Mouse (Mus musculus) cerebellum, adult 11-12 months (tissue): ENCODE measurements around the gene Otoa.

Experiments
- DNase-seq: peaks from one replicate; pipeline ENCODE4 v3.0.0; 2022

The Otoa gene

DNA sequence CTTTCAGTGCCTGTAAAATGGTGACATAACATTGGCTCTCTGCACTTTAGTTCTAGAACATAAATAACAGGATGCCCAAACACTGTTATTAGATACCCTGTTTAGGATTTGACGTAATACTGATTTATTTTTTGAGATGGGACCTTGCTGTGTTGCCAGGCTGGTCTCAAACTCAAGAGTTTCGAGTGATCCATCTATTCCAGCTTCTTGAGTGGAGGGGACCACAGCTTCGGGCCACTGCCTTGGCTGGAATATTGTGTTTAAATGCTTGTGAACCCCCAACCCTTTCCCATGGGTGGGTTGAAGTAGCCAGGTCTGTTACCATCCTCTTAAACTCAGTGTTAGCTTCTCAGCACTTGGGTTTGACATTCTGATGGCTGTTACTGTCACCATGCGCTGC lies at the start of gene Otoa:
Gene Otoa (plus strand): TSS at position 301 of the 400 bp plus-strand sequence.
- no peak for DNase-seq

DNA sequence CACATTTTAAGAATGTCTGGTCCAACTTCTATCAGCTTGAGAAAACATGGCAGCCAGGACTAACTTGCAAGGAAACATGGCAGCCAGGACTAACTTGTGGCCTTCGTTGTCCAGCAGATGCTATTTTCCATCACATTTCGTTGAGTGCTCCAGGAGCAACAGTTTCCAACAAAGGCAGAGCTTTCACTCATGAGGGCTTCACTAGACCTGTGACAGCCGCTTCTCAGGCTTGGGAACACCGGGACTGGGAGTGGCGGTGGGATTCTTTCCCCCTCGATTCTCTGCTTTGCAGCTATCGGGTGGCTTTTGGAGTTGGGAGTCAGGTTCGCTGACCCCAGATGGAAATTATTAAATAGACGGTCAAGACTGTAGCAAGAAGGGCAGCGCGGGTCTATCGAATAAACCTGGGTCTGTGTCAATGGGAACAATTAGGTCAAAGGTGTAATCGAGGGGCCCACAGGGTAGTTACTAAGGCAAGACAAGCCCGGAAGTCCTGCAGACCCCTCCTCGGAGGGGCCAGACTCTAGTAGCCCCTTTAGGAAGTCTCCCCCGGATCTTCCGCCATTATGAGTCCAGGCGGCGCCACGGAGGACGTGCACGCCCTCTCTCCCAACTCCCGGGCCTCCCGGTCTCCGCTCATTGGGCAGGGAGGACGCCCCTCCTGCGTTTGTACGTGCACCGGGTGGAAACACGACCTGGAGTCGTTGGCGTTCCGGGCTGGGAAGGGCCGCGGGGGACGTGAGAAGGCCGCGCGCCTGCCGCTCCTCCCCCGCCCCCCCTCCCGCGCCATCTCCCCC lies 47.4 kb upstream of the Otoa start, which contains the start of gene Mettl9:
Gene Mettl9 (plus strand): TSS at position 590 of the 797 bp plus-strand sequence.
- DNase-seq: peak; percentile 94

DNA sequence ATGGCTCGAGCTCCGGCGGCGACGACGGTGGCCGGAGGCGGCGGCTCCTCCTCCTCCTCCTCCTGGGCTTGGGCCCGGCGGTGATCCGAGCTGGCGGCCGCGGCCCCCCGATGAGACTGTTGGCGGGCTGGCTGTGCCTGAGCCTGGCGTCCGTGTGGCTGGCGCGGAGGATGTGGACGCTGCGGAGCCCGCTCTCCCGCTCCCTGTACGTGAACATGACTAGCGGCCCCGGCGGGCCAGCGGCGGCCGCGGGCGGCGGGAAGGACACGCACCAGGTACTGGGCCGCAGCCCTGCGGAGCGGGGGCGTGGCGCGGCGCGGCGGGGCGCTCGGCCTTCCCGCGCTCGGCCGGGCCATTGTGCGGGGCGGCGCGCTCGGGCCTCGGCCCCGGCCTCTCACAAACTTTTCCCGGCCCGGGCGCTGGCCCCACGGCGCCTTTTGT lies 46.7 kb upstream of the Otoa start:
- DNase-seq: peak; percentile 83

DNA sequence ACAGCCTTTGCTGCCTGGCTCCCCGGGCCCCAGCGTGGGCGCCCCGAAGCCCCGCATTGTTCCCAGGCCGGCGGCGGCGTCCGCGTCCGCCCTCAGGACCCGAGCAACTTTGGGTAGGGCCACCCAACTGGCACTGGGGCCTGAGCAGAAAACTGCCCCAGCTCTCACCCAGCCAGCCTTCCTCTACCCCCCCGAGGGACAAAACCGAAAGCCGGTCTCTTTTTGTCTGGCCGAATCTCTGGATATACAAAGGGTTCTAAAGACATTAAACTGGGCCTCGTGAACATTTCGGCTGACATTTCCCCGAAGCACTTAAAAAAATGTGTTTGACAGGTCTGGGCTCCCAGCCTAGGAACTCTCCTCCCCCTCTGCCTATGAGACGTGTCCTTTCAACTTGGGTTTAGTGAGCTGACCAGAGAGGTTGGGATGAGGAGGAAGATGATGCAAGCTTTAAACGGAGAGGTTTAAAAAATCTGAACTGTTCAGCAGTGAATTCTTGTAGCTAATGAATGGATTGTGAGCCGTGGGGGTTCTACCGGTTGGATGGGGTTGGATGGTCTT lies 46.2 kb upstream of the Otoa start:
- no peak for DNase-seq

DNA sequence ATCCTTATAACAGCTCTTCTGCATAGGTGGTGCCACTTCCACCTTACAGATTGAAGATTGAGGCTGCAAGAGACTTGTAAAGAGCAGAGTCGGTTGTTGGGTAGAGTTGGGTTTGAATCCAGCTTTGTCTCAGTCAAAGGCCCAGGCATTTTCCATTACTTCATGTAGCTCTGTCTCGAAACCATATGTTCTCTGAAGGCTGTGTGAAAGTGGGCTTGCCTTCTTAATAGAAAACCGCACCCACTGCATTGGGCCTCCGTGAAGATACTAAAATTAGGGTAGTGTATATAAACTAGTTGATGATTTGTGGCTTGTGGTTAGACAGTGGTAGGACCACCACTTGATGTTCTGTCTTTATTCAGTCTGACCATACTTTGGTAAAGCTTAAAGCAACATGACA lies 40.9 kb upstream of the Otoa start:
- no peak for DNase-seq

DNA sequence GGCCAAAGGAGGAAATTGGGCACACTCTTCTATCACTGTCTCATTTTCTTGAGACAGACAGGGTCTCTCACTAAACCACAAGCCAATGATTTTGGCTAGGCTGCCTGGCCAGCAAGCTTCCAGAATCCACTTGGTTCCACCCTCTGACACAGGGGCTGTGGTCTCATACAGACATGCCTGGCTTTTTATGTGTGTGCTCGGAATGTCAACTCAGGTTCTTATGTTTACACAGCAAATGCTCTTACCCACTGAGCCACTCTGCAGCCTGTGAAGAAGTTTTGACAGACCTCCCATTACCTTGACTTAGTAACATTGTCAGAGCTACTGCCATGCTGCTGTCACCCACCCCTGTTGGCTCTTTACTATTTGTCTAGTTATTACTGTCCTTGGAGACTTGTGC lies 39.5 kb upstream of the Otoa start:
- no peak for DNase-seq

DNA sequence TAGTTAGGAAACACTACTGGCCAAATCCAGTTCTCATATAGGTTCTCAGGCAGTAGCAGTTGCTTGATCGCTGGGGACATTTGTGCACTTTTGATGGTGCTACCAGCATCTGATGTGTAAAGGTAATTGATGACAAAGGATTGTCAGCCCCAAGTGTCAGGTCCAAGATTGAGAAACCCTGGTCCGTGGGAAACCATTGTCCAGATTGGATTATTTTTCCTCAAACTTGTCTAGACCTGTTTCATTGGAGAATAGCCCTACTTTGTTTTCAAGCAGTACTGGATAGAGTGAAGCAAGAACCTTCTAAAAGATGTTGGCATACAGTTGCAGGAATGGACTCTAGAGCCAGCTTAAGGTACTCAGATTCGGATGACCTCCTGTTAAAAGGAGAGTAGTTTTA lies 38.4 kb upstream of the Otoa start:
- no peak for DNase-seq

DNA sequence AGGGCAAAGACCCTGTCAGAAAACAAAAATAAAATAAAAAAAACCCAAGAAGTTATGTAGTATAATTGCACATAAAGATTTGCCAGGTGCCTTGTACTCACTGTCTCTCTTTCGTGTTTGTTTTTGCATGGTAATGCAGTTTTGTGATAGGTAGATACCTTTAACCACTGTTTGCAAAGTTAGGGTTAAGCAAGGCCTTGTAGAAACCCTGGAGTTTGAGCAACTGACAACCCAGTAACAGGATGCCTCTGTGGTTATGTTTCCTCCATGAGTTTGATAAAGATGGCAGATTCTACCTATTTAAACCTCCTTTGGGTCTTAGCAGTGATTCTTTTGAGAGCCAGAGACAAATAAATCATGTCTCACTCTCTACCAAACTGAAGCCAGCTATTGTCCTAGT lies 37.9 kb upstream of the Otoa start:
- DNase-seq: no peak

DNA sequence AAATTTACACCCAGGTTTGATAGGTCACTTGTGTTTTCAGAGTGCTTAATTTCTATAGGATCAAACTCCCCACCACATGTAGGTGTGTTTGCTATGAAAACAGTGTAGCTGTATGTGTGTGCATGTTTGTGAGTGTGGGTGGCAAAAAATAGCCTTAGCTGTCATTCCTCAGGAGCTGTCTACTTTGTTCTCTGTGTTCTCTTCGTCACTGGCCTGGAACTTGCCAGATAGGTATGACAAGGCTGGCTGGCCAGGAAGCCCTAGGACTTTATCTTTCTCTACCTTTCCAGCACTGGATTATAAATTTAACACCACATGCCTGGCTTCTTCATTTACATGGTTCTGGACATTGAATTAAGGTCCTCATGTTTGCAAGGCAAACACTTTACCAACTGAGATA lies 37.2 kb upstream of the Otoa start:
- no peak for DNase-seq

DNA sequence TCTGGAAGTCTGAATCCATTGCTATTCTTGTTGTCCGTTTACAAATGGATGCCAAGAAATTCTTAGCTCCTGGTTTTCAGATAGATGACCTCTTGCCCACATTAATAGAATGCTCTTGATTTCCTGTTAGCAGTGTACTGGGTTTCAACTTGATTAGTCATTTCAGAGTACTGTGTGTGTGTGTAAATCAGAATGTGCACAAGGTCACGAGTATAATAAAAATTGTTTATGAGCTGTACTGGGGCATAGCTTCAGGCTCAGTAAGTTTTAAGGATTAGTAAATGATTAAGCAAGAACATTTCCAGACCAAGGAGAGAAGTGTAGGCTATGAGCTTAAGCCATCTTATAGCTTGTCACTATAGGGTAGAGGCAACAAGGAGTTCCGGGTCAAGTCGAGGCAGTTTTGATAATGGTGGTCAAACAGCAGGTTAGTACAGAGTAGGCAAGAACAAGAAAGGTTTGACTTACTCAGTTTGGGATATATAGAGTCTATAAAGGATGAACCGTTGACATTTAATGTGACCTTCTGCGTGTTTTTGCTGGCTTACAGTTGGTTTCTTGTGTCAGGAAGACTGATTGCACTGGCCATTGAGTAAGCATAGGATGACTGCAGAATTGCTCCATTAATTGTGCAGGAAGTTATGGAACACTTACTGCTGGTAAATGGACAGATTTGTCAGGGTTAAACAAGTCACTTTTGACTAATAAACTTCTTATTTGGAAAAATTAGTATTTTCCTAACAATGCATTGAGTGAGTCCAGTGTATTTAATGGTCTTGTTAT lies 35.6 kb upstream of the Otoa start:
- no peak for DNase-seq

DNA sequence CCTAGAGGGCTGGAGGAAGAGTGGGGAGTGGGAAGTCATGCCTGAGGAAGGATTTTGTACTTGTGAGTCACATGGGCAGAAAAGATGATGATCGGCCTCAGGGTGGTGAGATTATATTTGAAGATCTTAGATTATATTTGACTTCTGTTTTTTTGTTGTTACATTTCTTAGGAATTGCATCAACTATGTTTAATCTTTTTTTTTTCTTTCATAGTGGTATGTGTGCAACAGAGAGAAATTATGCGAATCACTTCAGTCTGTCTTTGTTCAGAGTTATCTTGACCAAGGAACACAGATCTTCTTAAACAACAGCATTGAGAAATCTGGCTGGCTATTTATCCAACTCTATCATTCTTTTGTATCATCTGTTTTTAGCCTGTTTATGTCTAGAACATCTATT lies 33.8 kb upstream of the Otoa start:
- no peak for DNase-seq

DNA sequence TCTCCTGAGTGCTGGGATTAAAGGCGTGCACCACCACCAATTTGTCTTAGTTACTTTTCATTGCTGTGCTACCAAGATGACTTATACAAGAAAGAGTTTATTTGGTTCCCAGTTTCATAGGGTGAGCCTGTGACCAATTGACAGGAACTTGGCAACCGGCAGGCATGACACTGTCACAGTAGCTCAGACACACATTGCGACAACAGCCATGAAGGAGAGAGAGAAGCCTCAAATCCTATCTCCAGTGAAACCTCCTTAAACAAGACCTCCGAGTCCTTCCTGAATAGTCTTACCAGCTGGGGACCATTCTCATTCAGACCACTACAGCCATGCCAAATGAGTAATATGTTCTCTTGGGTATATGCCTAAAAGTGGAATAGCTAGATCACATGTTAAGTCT lies 28.4 kb upstream of the Otoa start:
- DNase-seq: no peak

DNA sequence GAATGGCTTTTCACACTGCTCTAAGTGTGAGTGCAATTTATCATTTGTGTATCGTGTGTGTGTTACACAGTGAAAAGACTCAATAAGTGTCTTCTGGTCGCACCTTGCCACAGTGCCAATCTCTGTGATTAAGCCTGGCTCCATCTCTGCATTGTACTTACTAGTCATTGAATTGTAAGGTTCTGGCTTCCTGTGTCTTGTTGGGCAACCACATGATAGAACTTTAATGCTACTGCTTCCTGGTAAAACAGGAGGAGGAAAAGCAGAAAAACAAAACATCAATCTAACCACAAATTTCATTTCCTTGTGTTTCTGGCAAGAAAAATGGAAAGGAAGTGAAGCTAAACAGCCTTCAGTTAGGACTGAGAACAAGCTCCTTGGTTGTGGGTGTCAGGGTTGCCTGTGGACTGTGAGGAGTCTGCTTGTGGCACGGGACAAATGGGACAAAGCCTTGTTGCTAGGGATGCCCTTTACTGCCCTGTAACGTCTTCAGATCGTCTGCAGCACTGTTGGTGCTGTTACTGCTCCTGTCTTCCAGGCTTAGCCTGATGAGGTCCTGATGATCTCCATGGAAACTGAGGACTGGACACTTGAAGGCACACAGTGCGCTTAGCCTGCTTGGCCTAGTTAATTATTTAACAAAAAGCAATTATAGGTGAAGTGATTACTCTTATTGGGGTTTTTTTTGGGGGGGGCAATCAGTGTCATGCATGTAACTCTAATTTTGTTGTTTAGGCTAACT lies 21.8 kb upstream of the Otoa start:
- DNase-seq: no peak

DNA sequence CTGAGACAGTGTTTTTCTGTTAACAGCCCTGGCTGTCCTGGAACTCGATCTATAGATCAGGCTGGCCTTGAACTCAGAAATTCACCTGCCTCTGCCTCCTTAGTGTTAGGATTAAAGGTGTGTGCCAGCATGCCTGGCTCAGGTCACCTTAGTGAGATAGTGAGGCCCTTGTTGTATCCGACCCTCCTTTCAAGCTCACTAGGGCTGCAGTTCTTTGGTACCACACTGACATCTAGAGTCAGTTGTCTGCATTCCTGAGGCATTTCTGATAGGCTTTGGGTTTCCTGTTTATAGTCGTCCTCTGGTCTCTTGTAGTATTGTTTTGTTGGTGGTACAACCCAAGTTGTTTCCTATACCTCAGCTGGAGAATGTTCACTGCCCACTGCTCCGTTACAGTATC lies 17.1 kb upstream of the Otoa start:
- DNase-seq: no peak

DNA sequence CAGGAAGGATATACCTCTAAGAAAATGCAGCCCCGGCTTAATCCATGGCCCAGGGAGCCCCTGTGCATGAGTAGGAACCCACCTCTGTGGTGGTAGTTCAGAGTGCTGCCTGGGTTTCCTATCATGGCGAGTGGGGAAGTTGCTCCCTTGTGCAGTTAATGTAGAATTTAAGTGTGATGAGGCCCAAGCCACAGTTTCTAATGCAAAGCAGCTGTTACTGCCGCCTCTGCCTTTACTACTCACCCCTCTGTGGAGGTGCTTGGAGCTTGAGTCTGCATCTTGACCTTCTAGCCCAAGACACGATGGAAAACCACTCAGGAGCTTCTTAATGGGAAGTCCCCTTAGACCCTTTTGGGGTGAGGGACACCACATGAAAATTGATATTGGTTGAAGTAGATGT lies 10.2 kb upstream of the Otoa start:
- DNase-seq: no peak

DNA sequence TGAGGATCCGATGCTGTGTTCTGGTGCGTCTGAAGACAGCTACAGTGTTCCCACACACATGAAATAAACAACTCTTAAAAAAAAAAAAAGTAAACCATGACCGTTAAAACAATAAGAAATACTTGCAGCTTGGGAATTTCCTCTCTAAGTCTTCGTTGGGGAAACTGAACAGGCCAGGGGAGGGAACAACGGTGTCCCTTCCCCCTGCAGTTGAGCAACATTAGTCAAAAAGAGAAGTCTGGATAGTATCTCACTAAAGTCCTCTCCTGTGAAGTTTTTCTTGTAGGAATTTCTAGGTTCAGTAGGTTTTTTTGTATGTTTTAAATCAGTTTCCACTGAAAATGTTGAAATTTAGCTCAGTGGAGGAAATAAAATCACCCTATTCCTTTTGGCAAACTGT lies 8.9 kb upstream of the Otoa start:
- no peak for DNase-seq

DNA sequence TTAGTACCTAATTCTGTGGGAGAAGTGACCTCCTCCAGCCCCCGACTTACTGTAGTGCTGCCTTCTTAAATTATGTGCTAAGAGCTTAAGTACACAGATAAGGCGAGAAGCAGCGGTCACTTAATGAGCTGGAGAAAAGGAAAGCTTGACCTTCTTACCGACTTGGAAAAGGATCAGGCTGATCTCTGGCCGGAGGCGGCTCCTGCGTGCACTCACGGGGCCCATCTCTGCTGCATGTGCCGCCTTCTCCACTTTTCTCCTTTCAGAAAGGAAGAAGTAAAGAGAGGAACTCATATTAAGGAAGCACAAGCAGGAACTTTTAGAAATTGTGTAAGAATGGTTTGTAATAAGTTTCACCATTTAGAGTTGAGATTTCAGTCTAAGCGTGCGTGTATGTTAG lies 7.2 kb upstream of the Otoa start, which contains the start of gene Igsf6:
Gene Igsf6 (minus strand): TSS at position 292 of the 400 bp plus-strand sequence.
- DNase-seq: no peak

DNA sequence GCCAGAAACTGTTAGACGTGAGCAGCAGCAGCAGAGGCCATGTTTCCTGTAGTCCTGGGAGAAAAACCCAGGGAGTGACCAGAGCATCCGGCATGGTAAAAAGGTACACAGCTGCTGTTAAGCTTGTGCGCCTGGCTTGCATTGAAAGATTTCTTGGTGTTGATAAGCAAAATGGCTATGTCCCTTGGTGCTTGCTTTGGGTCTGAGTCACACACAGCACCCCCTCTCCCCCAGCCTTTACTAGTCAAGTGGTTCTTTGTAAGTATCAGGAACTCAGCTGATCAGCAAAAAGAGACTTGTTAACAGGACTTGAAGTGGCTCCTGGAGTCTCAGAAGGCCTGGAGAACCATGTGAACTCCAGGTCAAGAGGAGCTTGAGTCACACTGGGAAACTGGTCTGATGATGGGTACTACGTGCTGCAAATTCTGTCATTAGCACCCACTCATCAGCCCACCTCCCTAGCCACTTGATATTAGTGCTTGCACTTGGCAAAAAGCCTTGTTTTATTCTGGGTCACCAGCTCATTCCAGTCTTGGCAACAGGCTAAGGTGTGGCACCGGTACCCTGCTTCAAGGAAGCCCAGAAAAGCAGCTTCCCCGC lies 6.5 kb upstream of the Otoa start:
- no peak for DNase-seq

DNA sequence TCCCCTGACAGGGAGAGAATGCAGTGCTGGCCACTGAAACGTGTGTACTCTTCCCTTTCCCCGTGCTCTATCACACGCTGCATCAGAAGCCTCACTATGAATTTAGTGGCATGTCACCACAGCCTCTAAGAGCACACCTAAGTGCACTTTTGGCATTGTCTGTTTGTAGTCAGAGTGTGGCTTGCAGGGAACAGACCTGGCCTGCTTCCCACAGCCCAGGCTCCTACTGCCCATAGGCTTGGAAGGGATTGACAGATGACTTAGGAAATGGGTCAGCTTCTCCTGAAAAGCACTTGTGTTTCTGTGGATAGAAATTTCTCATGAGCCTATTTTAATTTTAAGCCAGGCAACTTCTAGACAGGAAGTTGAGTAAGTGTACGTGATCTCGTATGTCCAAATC lies 6.0 kb upstream of the Otoa start:
- DNase-seq: peak; percentile 34

DNA sequence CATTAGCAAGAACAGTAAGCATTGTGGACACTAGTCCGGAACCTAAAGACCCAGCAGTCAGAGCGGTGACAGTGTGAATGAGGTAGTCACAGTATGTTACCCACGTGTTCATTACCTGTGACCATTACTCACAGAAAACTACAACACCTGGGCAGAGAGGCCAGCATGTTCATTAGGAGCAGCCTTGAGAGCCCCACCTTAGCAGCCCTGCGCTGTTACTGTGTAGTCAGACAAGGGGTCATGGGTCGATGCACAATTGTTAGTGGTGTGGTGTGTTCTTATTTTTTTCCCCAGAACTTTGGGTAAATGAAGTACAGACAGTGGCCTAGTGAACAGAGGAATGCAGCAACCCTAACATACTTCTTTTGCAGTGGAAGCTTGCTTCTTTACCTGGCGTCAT lies 4.1 kb upstream of the Otoa start:
- DNase-seq: no peak

DNA sequence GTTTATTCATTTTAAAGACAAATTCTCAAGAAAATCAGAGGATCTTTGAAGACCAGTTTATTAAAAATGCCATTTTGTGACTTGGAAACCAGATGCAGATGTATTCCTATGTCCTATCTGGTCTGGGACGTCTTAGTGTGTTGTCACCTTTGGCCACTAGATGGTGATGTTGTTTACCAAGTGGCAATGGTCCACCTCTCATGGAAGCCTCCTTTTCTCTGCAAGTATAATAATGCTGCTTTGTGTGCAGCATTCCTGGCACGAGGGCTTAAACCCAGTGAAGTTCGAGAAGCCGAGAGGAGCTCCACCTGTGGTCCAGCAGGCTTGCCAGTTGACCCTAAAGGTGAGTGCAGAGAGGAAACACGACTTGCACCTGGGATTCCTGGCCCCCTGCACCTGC lies 3.6 kb upstream of the Otoa start:
- peak; percentile 44 for DNase-seq

DNA sequence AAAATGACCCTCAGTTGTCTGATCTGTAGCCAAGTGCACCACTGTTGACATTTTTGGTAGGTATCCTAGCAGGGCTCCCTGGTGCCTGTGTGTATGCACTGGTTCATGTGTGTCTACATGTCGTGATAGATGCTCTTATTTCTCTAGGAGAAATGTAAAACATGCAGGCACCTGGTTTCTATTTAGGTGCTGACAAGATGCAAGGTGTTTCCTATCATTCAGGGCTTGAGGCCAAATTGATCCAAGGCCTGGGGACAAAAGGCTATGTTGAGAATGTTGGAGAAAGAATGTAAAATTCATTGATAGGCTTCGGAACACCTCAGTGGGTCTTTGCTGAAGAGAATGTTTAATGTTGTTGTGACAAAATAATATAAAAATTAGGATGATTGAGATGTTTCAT lies 366 bp downstream of the Otoa start:
- DNase-seq: no peak
